Mouse (Mus musculus): ENCODE measurements around the gene Sox3.

GRCm38 (mm10) chrX:60895416-60895815 lies 2.2 kb upstream of the Sox3 start:
- TF ChIP-seq CTCF (IDR thresholded peaks at IDR 0.05; ENCODE audit: extremely low read depth, insufficient read length, insufficient replicate concordance, low read depth, low read length) (no peak), POLR2A (IDR thresholded peaks at IDR 0.05; ENCODE audit: low read depth, low read length) (no peak)

Measured in small intestine, adult 2 months (tissue).